ENCODE assay signal across 24 mouse cellular contexts in genomic region chr13:59565945-59566520, GRCm38 (mm10). TPM values are rescaled to one million over a fixed set of nuclear protein-coding genes. Genes with fewer than 3 reads are reported as not detected.
DNase-seq lines count a peak whose midpoint lies in the region; ATAC-seq and TF ChIP-seq lines count a peak whose summit lies in the region.
"Had no signal": no experiment of that assay in that cellular context is flagged by ENCODE, and none has a peak within 500 bp of the region (broad histone marks: within the 10 kb centered on the region; RNA-seq: fewer than 3 reads in every experiment).

No protein-coding gene starts in this region.

- no peak for TF ChIP-seq CTCF in layer of hippocampus, adult 2 months (conservative IDR thresholded peaks at IDR 0.05)
- TF ChIP-seq CTCF in CH12.LX (conservative IDR thresholded peaks at IDR 0.05 in 1 of 2, IDR thresholded peaks at IDR 0.05 in 1 of 2; ENCODE audit: low read depth in 2 of 2, low read length in 2 of 2) = no peak

- WGBS in embryonic facial prominence, embryonic 14.5 days = 46% methylated on average over 9 of the region's 9 CpGs
- 61% methylated on average over 9 of the region's 9 CpGs for WGBS in embryonic facial prominence, embryonic 10.5 days
- WGBS in hindbrain, embryonic 16.5 days = 57% methylated on average over 9 of the region's 9 CpGs

- no peaks in the 10 kb centered on the region for H3K27me3 ChIP-seq in embryonic facial prominence, embryonic 14.5 days (replicated peaks; ENCODE audit: control insufficient read depth, insufficient read depth, low read length)
- H3K27me3 ChIP-seq in embryonic facial prominence, embryonic 10.5 days (replicated peaks; ENCODE audit: low read depth, poor library complexity, severe bottlenecking) = no peaks in the 10 kb centered on the region
- peaks cover 10% of the 10 kb centered on the region for H3K27me3 ChIP-seq in CH12.LX (replicated peaks)
- H3K27me3 ChIP-seq in hindbrain, embryonic 16.5 days (replicated peaks; ENCODE audit: control insufficient read depth, insufficient read depth, low read length) = no peaks in the 10 kb centered on the region
- H3K27me3 ChIP-seq: embryonic facial prominence, embryonic 13.5 days; forebrain, embryonic 15.5 days had no signal

- dilution Hi-C loops in CH12.LX (cut with MboI; ENCODE audit: extremely low pct_ligation_motif_present, extremely low pct_unique_long_range_greater_than_20kb, low sequenced_read_pairs) = no loop called here

- TF ChIP-seq EP300 in CH12.LX (IDR thresholded peaks at IDR 0.05; ENCODE audit: low read length) = no peak

- peak; percentile 55 for DNase-seq in embryonic facial prominence, embryonic 14.5 days (ENCODE audit: low spot score)
- no peak for DNase-seq in embryonic facial prominence, embryonic 10.5 days (ENCODE audit: low spot score)
- DNase-seq in layer of hippocampus, adult 2 months (ENCODE audit: low spot score in 2 of 2) = no peak
- no peak for DNase-seq in layer of hippocampus, adult 9-11 months
- DNase-seq in CH12.LX (ENCODE audit: extremely low read depth) = no peak
- no peak for DNase-seq in cerebellum, adult 11-12 months
- no peak for DNase-seq in spleen, postnatal 4 days (ENCODE audit: low spot score in 2 of 2)
- DNase-seq: adrenal gland, postnatal 36 days; cerebellum, adult 11 months; cerebellum, postnatal 10 days; gastrocnemius, postnatal 25 days; heart, adult 2 months; kidney, adult 18-20 months; lung, postnatal 4 days; right cerebral cortex, adult 18-20 months; right cerebral cortex, postnatal 4 days; thymus, adult 18-20 months; thymus, postnatal 36 days had no signal

- peak; percentile 60 for ATAC-seq in embryonic facial prominence, embryonic 14.5 days (ENCODE audit: low read depth)
- ATAC-seq in hindbrain, embryonic 16.5 days = peak; percentile 82
- ATAC-seq: forebrain, embryonic 15.5 days; inflammation-experienced regulatory T-cells, adult 6 months had no signal

- TF ChIP-seq POLR2A in CH12.LX (IDR thresholded peaks at IDR 0.05; ENCODE audit: low read depth, low read length) = no peak

- no peak overlapping the region for H3K4me2 ChIP-seq in embryonic facial prominence, embryonic 14.5 days (ENCODE audit: low read depth, low read length)
- no peak overlapping the region for H3K4me2 ChIP-seq in CH12.LX (ENCODE audit: insufficient read depth, low read depth, poor library complexity, severe bottlenecking)
- H3K4me2 ChIP-seq in hindbrain, embryonic 16.5 days (ENCODE audit: low read length) = no peak overlapping the region
- H3K4me2 ChIP-seq: embryonic facial prominence, embryonic 13.5 days; forebrain, embryonic 15.5 days; stomach, embryonic 15.5 days had no signal

- H3K9me3 ChIP-seq in embryonic facial prominence, embryonic 14.5 days (ENCODE audit: control insufficient read depth, low read length) = no peaks in the 10 kb centered on the region
- H3K9me3 ChIP-seq in embryonic facial prominence, embryonic 10.5 days = no peaks in the 10 kb centered on the region
- H3K9me3 ChIP-seq in CH12.LX (replicated peaks; ENCODE audit: low read length) = peaks cover 2% of the 10 kb centered on the region
- no peaks in the 10 kb centered on the region for H3K9me3 ChIP-seq in hindbrain, embryonic 16.5 days (ENCODE audit: control insufficient read depth, low read length)
- H3K9me3 ChIP-seq: embryonic facial prominence, embryonic 13.5 days; forebrain, embryonic 15.5 days; stomach, embryonic 15.5 days had no signal

- H3K9ac ChIP-seq in embryonic facial prominence, embryonic 14.5 days (ENCODE audit: low read depth, low read length) = no peak overlapping the region
- H3K9ac ChIP-seq in CH12.LX (ENCODE audit: insufficient read depth, low read depth) = no peak overlapping the region
- H3K9ac ChIP-seq in hindbrain, embryonic 16.5 days (ENCODE audit: low read depth, low read length) = no peak overlapping the region; the same call in 1 of the 2 replicates
- H3K9ac ChIP-seq: embryonic facial prominence, embryonic 13.5 days; forebrain, embryonic 15.5 days; stomach, embryonic 15.5 days had no signal

- no peak overlapping the region for H3K27ac ChIP-seq in embryonic facial prominence, embryonic 14.5 days (replicated peaks; ENCODE audit: low read depth, low read length)
- H3K27ac ChIP-seq in embryonic facial prominence, embryonic 10.5 days (replicated peaks) = no peak overlapping the region
- peak overlapping the region; percentile 24 for H3K27ac ChIP-seq in layer of hippocampus, adult 2 months
- H3K27ac ChIP-seq in CH12.LX (ENCODE audit: insufficient read depth, low read depth) = no peak overlapping the region
- H3K27ac ChIP-seq in hindbrain, embryonic 16.5 days (ENCODE audit: low read depth, low read length) = 0 out of 2 replicates have a peak overlapping the region, but pooled peaks have one; percentile 14
- H3K27ac ChIP-seq: embryonic facial prominence, embryonic 13.5 days; forebrain, embryonic 15.5 days; heart, adult 2 months; kidney, postnatal 0 days; stomach, embryonic 15.5 days had no signal

- H3K4me1 ChIP-seq in embryonic facial prominence, embryonic 14.5 days (ENCODE audit: control insufficient read depth, insufficient read depth, low read length) = no peaks in the 10 kb centered on the region
- no peaks in the 10 kb centered on the region for H3K4me1 ChIP-seq in embryonic facial prominence, embryonic 10.5 days
- peaks cover 0 to 3% of the 10 kb centered on the region in 2 experiments; a peak in 1 of 4 replicates for H3K4me1 ChIP-seq in CH12.LX (ENCODE audit: control insufficient read depth in 1 of 2, insufficient read depth in 2 of 2)
- H3K4me1 ChIP-seq in hindbrain, embryonic 16.5 days (ENCODE audit: control insufficient read depth, insufficient read depth, low read depth, low read length) = no peaks in the 10 kb centered on the region
- H3K4me1 ChIP-seq: forebrain, embryonic 15.5 days; stomach, embryonic 15.5 days had no signal

- no peaks in the 10 kb centered on the region for H3K36me3 ChIP-seq in embryonic facial prominence, embryonic 14.5 days (ENCODE audit: control insufficient read depth, insufficient read depth, low read length)
- H3K36me3 ChIP-seq in embryonic facial prominence, embryonic 10.5 days (replicated peaks) = no peaks in the 10 kb centered on the region
- no peaks in the 10 kb centered on the region for H3K36me3 ChIP-seq in CH12.LX (replicated peaks in 1 of 2; ENCODE audit: control insufficient read depth in 1 of 2, insufficient read depth in 1 of 2, low read length in 1 of 2)
- H3K36me3 ChIP-seq in hindbrain, embryonic 16.5 days (ENCODE audit: control insufficient read depth, insufficient read depth, low read length) = no peaks in the 10 kb centered on the region
- H3K36me3 ChIP-seq: embryonic facial prominence, embryonic 13.5 days; forebrain, embryonic 15.5 days; stomach, embryonic 15.5 days had no signal

- TF ChIP-seq RAD21 in CH12.LX (IDR thresholded peaks at IDR 0.05; ENCODE audit: low read depth, low read length) = no peak

- in situ Hi-C loops in CH12.LX (cut with MboI; ENCODE audit: low pct_ligation_motif_present, low pct_unique_long_range_greater_than_20kb, low sequenced_read_pairs) = no loop called here

- H3K79me2 ChIP-seq in CH12.LX (replicated peaks; ENCODE audit: control insufficient read depth, extremely low read depth, insufficient read depth, poor library complexity, severe bottlenecking) = no peaks in the 10 kb centered on the region

- no peak overlapping the region for H3K4me3 ChIP-seq in embryonic facial prominence, embryonic 14.5 days (ENCODE audit: low read depth, low read length)
- no peak overlapping the region for H3K4me3 ChIP-seq in embryonic facial prominence, embryonic 10.5 days
- no peak overlapping the region for H3K4me3 ChIP-seq in layer of hippocampus, adult 2 months
- no peak overlapping the region for H3K4me3 ChIP-seq in CH12.LX (replicated peaks in 1 of 3; ENCODE audit: low read depth in 2 of 3, low read length in 2 of 3, poor library complexity in 1 of 3)
- no peak overlapping the region for H3K4me3 ChIP-seq in hindbrain, embryonic 16.5 days (ENCODE audit: low read length)
- H3K4me3 ChIP-seq: embryonic facial prominence, embryonic 13.5 days; forebrain, embryonic 15.5 days; heart, adult 2 months; stomach, embryonic 15.5 days had no signal

TF ChIP-seq in CH12.LX, 34 proteins besides CTCF, POLR2A, EP300 and RAD21:
- no peak for TF ChIP-seq MEF2A (IDR thresholded peaks at IDR 0.05; ENCODE audit: borderline replicate concordance, low read depth, low read length)
- TF ChIP-seq NRF1 (IDR thresholded peaks at IDR 0.05; ENCODE audit: low read depth, low read length) = peak; percentile 67
TF ChIP-seq in CH12.LX: peak in this region for 1.

RNA-seq across cellular contexts. Expression of gene Agtpbp1, which starts 19.0 kb away (rescaled TPM):
- polyA plus RNA-seq in embryonic facial prominence, embryonic 14.5 days (2014; fragmentation: Nextera tagmentation; extraction: Ambion mirVana) = 24.0 and 25.2 TPM in 2 replicates
- polyA plus RNA-seq in embryonic facial prominence, embryonic 10.5 days (2016; fragmentation: Nextera tagmentation; extraction: Ambion mirVana) = 10.4 and 10.8 TPM in 2 replicates
- total RNA-seq in layer of hippocampus, adult 2 months (2021) = 100 to 1,000 TPM; 374 to 406 TPM
- total RNA-seq in CH12.LX (2012; rRNA removed) (15.0 and 19.5 TPM in 2 replicates), CH12.LX (2014; rRNA removed) (15.7 and 20.8 TPM in 2 replicates)
- polyA plus RNA-seq in CH12.LX (2012; ENCODE audit: insufficient read length, low read depth) = 19.4 and 21.5 TPM in 2 replicates
- 69.0 and 73.3 TPM in 2 replicates for polyA plus RNA-seq in hindbrain, embryonic 16.5 days (2015; fragmentation: Nextera tagmentation; extraction: Ambion mirVana)

RNA-seq across cellular contexts. Expression of gene Naa35, which starts 19.0 kb away (rescaled TPM):
- 71.0 and 80.8 TPM in 2 replicates for polyA plus RNA-seq in embryonic facial prominence, embryonic 14.5 days (2014; fragmentation: Nextera tagmentation; extraction: Ambion mirVana)
- 111 and 114 TPM in 2 replicates for polyA plus RNA-seq in embryonic facial prominence, embryonic 10.5 days (2016; fragmentation: Nextera tagmentation; extraction: Ambion mirVana)
- 10 to 100 TPM; 88.5 to 98.8 TPM for total RNA-seq in layer of hippocampus, adult 2 months (2021)
- 41.2 and 46.8 TPM in 2 replicates for total RNA-seq in CH12.LX (2012; rRNA removed)
- 56.4 and 66.4 TPM in 2 replicates for total RNA-seq in CH12.LX (2014; rRNA removed)
- polyA plus RNA-seq in CH12.LX (2012; ENCODE audit: insufficient read length, low read depth) = 60.2 and 69.6 TPM in 2 replicates
- 118 and 127 TPM in 2 replicates for polyA plus RNA-seq in hindbrain, embryonic 16.5 days (2015; fragmentation: Nextera tagmentation; extraction: Ambion mirVana)

Comparison
In these comparisons a context has a peak if more than half of its experiments do, and no peak if none do; other contexts are left out.
1. H3K27ac ChIP-seq: peak in layer of hippocampus, adult 2 months (single experiment) and hindbrain, embryonic 16.5 days (single experiment); none in embryonic facial prominence, embryonic 14.5 days (single experiment), embryonic facial prominence, embryonic 10.5 days (single experiment) and CH12.LX (single experiment).